Mouse (Mus musculus) CD4-positive, CD25-positive, alpha-beta regulatory T cell, adult 4 months (primary cell): ENCODE results near the gene Dnpep. TPM values are rescaled to one million over a fixed set of nuclear protein-coding genes. Genes with fewer than 3 reads are reported as not detected.

Source experiments
- ATAC-seq: one replicate; pipeline ENCODE4 v1.8.0; 2017
- polyA plus RNA-seq, 2 experiments: library from polyadenylated mRNA; unstranded; fragments of 100-300 nt; shearing (Covaris generic); gene quantifications; one replicate each; pipeline ENCODE4 v1.2.1; 2017

Dnpep gene
- polyA plus RNA-seq, 2 experiments from 2014 or later, result 56.0 to 90.5 TPM

- no peak for ATAC-seq
Observed at GRCm38 (mm10) chr1:75327461-75327860, 9.7 kb upstream of the Dnpep start.

DNA sequence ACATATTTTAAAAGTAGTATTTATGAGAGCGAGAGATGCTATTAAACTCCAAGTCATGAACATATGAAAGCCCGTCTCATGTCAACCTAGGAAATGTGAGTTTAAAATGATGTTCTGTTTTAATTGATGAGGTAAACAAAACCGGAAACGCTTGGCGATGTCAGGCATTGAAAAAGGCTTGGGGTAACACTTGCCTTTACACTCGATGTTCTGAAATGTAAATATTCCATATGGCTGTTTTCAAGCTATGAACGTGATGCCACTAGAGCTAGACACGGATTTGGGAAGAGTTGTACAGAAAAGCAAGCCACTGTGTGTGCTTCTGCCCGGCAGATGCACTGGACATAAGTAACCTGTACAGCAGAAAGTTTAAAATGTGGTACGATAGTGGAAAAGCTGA, 1.4 kb upstream of the Dnpep start:
- ATAC-seq, result no peak

DNA sequence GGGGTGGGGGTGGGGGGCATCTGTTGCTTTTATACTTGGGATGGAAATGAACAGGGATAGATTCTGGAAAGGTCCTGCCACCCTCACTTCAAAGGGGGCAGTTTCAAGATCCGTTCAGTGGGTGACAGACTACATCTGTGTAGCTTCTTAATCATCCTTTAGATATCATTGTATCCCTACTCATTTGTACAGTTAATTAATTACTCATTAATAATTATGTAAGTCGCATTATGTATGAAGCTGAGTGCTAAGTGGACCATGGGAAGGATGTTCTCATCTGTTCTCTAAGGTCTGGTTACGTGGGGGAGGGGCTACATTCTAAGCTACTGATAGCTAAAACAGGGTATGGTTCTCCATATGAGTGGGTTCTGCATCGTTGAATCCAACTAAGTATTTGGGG, 946 bp upstream of the Dnpep start:
- ATAC-seq, result no peak

DNA sequence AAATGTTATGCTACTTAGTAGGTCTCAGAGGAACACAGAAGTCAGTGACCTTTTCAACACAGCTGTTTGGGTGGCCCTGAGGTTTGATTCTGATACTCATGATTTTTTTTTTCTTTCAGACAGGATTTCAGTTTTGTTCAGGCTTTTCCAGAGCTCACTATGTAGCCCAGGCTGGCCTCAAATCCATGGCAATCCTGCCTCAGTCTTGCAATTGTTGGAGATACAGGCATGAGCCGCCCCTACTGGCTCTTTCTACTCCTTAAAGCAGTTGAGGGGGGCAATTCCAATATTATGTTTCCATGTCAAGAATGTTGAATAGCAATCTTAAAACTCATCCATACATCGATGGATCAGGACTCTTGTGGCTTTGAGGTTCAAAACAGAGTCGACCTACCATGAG, 511 bp upstream of the Dnpep start:
- ATAC-seq, result no peak

GRCm38 (mm10) chr1:75316861-75317240, 939 bp downstream of the Dnpep start:
- ATAC-seq, result peak; percentile 2

- ATAC-seq, result no peak
Observed at GRCm38 (mm10) chr1:75315456-75316365, 2.1 kb downstream of the Dnpep start.

DNA sequence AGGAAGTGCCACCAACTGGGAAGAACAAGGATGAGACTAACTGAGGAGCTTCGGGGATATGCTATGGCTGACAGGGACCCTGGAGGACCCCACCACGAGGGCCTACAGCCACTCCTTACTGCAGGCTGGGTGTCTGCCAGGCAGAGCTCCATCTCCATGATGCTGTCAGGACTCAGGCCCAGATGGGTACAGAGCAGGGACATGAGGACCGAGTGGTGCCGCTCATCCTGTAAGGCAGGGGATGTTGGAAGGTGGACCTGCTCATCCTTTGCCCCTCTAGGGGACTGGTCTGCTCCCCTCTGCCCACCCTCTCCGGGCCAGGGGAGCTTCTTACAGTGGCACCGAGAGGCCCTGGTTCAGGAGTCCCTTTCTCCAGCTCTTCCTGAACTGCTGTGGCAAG, 2.8 kb downstream of the Dnpep start:
- no peak for ATAC-seq

DNA sequence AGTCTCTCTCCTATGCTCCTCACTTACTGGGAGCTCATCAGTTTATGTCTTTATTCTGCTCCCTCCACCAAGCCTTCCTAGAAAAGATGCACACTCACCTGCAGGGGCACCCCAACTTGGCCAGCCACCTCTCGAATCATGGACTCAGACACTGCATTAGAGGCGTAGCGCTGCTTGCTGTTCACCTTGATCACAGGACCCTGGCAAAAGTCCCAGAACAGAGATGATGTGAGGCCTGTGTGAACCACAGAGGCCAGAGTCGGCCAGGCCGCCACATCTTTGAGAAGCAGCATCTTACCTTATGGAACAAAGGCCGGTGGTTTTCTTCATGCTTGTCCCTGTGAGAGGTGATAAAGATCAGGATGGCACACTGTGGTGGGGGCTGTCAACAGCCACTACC, 6.1 kb downstream of the Dnpep start:
- no peak for ATAC-seq

DNA sequence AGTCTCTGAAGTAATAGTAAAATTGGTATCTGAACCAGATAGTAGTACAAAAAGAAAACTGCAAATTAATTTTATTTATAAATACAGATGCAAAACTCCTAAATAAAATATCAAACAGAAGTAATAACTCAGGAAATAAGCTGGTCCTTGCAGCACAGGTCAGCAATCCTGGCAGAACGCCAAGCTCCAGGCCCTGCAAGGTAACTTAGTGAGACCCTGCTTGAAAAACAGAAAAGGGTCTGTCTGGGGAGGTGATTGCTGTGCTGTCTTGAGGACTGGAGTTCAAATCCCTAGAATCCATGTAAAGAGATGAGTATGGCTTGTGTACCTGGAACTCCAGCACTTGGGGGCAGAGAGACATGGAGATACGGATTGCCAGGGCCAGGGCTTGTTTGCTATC, 13.1 kb downstream of the Dnpep start:
- no peak for ATAC-seq

DNA sequence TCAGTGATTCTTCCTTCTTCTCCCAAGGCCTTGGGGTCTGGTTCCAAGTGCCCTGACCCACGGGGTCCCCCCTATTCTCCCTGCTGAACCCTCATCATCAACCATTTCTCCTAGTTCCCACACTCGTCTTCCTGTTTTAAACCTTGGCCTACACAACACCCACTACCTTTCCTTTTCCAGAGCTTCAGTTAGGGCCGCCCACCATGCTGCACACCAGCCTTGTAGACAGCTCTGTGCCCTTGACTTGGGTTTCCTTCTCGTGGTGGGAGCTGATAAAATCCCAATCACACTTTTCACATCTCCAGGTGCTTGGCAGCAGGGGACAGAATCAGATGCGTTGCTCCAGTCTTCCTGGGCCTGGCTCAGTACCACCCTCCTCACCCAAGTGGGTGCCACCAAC, 23.5 kb downstream of the Dnpep start:
- no peak for ATAC-seq

GRCm38 (mm10) chr1:75293331-75293701, 24.5 kb downstream of the Dnpep start:
- no peak for ATAC-seq

GRCm38 (mm10) chr1:75292476-75293330, 25.1 kb downstream of the Dnpep start:
- no peak for ATAC-seq

DNA sequence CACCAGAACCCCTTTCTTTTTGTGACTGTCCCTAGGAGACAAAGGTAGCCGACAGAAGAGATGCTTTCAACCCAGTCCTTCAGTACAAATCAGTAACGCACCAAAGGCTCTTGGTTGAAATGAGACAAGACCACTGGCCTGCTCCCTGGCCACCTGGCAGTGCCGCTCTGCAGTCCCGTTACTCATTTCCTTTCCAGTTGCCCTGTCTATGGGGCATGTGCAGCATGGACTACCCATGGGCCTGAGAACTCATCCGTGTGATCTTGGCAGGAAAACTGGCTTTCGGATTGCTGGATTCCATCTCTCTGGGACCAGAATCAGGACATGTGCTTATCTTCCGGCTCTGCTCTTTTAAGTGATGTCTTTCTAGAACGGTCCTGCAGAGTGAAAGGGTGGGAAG, 26.5 kb downstream of the Dnpep start:
- ATAC-seq, result no peak

GRCm38 (mm10) chr1:75290582-75290981, 27.2 kb downstream of the Dnpep start:
- no peak for ATAC-seq

- no peak for ATAC-seq
Observed at GRCm38 (mm10) chr1:75289888-75290431, 27.8 kb downstream of the Dnpep start.

DNA sequence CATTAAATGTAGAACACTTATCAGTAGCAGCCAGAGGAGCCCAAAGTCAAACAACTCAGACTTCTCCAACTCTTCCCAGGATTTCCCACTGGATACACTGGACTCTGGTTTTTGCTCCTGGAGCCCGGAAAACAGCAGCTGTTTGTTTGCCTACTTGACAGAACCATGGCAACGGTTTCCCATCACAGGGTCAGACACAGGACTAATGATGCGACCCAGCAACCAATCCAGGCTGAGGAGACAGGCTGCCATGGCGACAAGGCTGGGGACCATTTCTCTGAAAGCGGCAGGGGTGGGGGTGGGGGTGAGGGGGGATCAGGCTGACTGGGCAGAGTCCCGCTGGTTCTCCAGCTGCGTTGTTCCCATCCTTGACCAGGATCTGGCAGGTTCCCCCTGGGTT, 28.4 kb downstream of the Dnpep start:
- no peak for ATAC-seq

DNA sequence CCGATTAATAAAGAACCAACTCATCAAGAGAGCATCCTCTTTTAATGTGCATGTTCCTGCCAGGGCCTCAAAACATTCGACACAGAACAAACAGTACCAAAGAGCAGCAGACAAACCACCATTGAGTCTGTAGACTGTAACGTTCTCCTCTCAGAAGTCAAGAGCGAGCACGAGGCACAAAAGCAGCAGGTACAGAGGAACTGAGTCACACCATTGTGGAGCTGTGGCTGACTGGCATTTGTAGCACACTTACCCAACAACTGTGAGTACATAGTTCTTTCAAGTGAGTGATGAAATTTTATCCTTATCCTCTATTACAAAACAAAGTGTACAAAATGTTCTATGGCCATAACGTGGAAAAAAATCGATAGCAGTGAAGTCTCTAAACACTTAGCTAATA, 32.9 kb downstream of the Dnpep start:
- no peak for ATAC-seq

DNA sequence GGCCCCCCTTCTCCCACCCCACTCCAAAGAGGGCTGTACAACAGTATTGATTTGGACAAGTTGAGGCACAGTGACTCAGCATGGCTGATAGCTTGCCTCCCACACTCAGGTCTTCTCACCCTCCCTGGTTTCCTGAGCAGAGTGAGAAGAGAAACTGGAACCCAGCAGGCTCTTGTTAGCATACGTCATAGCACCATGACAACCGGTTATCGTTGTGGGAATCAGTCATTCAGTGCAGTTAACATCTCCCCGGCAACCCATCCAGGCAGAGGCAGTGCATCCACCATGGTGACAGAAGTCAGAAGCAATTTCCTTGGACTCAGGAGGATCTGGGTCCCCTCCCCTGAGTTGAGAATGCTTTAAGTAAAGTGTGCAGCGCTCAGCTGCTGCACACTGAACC, 34.8 kb downstream of the Dnpep start:
- ATAC-seq, result no peak

GRCm38 (mm10) chr1:75278228-75278627, 39.6 kb downstream of the Dnpep start, which contains the start of gene Resp18:
Gene Resp18 (minus strand): TSS chr1:75278415.
- ATAC-seq, result no peak

DNA sequence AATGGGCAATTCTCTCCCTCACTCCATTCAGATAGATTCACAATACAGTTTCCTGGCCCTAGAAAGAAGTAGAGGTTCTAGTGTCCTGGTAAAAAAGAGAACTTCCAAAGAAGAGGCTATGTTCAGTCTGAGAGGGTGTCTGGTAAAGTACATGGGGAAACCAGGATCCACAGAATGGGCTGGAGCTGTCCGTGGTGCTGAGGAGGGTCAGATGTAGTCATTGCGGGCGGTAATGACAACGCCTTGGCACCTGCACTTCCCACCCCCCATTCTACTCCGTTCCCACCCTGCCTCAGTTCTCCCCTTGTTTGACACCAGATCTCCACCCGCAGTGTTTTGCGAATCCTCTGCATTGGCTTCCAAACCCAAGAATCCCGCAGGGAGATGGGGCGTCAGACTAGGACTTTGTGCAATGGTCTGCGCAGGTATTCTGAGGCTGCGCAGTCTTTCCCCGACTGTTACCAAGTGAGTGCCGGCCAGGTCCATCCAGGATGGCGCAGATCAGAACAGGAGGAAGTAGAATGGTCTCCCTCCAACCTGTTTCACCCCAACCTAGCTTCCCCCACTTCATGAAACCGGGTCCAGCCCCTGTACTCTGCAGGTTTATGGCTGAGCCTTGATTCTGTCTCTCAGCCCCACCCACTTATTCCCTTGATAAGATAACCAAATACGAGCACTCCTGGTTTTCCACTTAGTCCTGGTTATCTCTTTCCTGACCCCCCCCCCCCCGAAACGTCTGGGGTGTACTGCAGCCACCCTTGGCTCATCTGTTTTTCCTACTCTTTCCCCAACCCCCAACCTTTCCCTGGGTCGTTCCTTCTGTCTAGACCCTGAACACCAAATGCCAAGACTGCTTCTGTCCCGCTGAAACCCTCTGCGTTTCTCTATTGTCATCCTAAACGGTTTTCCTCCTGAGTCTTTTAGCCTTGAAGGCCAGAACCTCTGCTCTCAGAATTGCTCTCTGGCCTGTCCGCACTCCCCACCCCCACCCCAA, 40.3 kb downstream of the Dnpep start:
- no peak for ATAC-seq

- no peak for ATAC-seq
Observed at GRCm38 (mm10) chr1:75264091-75264880, 53.5 kb downstream of the Dnpep start, which contains the start of gene Ptprn. Gene Ptprn (minus strand): TSS chr1:75264502.
